Mouse (Mus musculus) kidney, postnatal 10 days (tissue): ENCODE results near the gene Fzd7.

ENCODE experiments used
- DNase-seq: peaks from one replicate; pipeline ENCODE4 v3.0.0; 2021; ENCODE audit warnings: mixed read lengths

Fzd7 gene

GRCm38 (mm10) chr1:59503659-59504301, 21.6 kb downstream of the Fzd7 start:
- no peak for DNase-seq

- no peak for DNase-seq
Measured at GRCm38 (mm10) chr1:59504302-59504700, 22.1 kb downstream of the Fzd7 start.

GRCm38 (mm10) chr1:59508463-59509139, 26.4 kb downstream of the Fzd7 start:
- peak; percentile 30 for DNase-seq

- DNase-seq: no peak
Measured at GRCm38 (mm10) chr1:59511566-59512270, 29.5 kb downstream of the Fzd7 start.

GRCm38 (mm10) chr1:59516026-59516917, 34.0 kb downstream of the Fzd7 start, which contains the start of gene Gm973:
TSS of gene Gm973 (plus strand) at chr1:59516264.
- DNase-seq: peak; percentile 56

GRCm38 (mm10) chr1:59520226-59520837, 38.1 kb downstream of the Fzd7 start:
- DNase-seq: no peak

GRCm38 (mm10) chr1:59522456-59522855, 40.2 kb downstream of the Fzd7 start:
- no peak for DNase-seq

- no peak for DNase-seq
Measured at GRCm38 (mm10) chr1:59523378-59523958, 41.2 kb downstream of the Fzd7 start.

- DNase-seq: no peak
Measured at GRCm38 (mm10) chr1:59524071-59524470, 41.8 kb downstream of the Fzd7 start.

- DNase-seq: no peak
Measured at GRCm38 (mm10) chr1:59524759-59525158, 42.5 kb downstream of the Fzd7 start.

- DNase-seq: no peak
Measured at GRCm38 (mm10) chr1:59527219-59527618, 45.0 kb downstream of the Fzd7 start.

- DNase-seq: no peak
Measured at GRCm38 (mm10) chr1:59534976-59535810, 53.0 kb downstream of the Fzd7 start.
